Mouse (Mus musculus) CH12.LX (cell line): Measurements from ENCODE around the gene Dnm1. TPM values are rescaled to one million over a fixed set of nuclear protein-coding genes. Genes with fewer than 3 reads are reported as not detected.

Experiments used
- DNase-seq: peaks from one replicate; pipeline ENCODE4 v3.0.0-alpha.2; 2013; ENCODE audit errors: extremely low read depth
- H3K27ac ChIP-seq: 2 replicates; pipeline ENCODE4 v1.5.1; 2012; ENCODE audit warnings: low read depth, mild to moderate bottlenecking, control low read depth, moderate library complexity; ENCODE audit not compliant: insufficient read depth
- H3K27me3 ChIP-seq: replicated peaks from 2 replicates; pipeline ENCODE3; 2012; ENCODE audit warnings: inconsistent platforms
- H3K36me3 ChIP-seq, 2 experiments: replicated peaks in 1 of 2; 2 replicates each; pipeline versions ENCODE3 to v1.6.1; 2012; ENCODE audit warnings: inconsistent platforms in 1 of 2, low read length in 1 of 2, mild to moderate bottlenecking in 1 of 2, mixed read lengths in 1 of 2, moderate library complexity in 1 of 2; ENCODE audit not compliant: control insufficient read depth in 1 of 2, insufficient read depth in 1 of 2
- H3K4me1 ChIP-seq, 2 experiments: 2 replicates each; pipeline ENCODE4 v1.6.1; 2012; ENCODE audit warnings: inconsistent platforms in 1 of 2, moderate library complexity in 1 of 2; ENCODE audit not compliant: insufficient read depth in 2 of 2, control insufficient read depth in 1 of 2
- H3K4me2 ChIP-seq: 2 replicates; pipeline ENCODE4 v1.6.1; 2012; ENCODE audit warnings: low read depth, mild to moderate bottlenecking, control low read depth; ENCODE audit not compliant: poor library complexity, insufficient read depth, severe bottlenecking
- H3K4me3 ChIP-seq, 3 experiments: fragments of 150-350 bp in 1 of 3; sonication (generic) in 1 of 3; replicated peaks in 1 of 3; 2 replicates each; pipeline versions ENCODE3 to v1.5.1; 2011 to 2012; ENCODE audit warnings: low read depth in 2 of 3, low read length in 2 of 3, mild to moderate bottlenecking in 2 of 3, moderate library complexity in 2 of 3, control low read depth in 1 of 3, improper control_type of control experiment in 1 of 3, inconsistent platforms in 1 of 3, mixed read lengths in 1 of 3; ENCODE audit not compliant: poor library complexity in 1 of 3
- H3K79me2 ChIP-seq: replicated peaks from 2 replicates; pipeline ENCODE4 v1.6.1; 2012; ENCODE audit warnings: mild to moderate bottlenecking, moderate library complexity; ENCODE audit not compliant: control insufficient read depth, poor library complexity, insufficient read depth, severe bottlenecking; ENCODE audit errors: extremely low read depth
- H3K9ac ChIP-seq: 2 replicates; pipeline ENCODE4 v1.6.1; 2012; ENCODE audit warnings: low read depth, mild to moderate bottlenecking, control low read depth, moderate library complexity; ENCODE audit not compliant: insufficient read depth
- H3K9me3 ChIP-seq: replicated peaks from 2 replicates; pipeline ENCODE3; 2012; ENCODE audit warnings: low read length, inconsistent platforms, mixed read lengths
- BHLHE40 ChIP-seq: IDR thresholded peaks from 2 replicates; pipeline ENCODE4 v1.6.1; 2011; ENCODE audit warnings: mild to moderate bottlenecking, low read depth, low read length, improper control_type of control experiment
- CHD1 ChIP-seq: IDR thresholded peaks from 2 replicates; pipeline ENCODE4 v1.6.1; 2012; ENCODE audit warnings: low read depth, low read length, improper control_type of control experiment, inconsistent platforms
- ELF1 ChIP-seq: IDR thresholded peaks from 2 replicates; pipeline ENCODE4 v1.6.1; 2014; ENCODE audit warnings: low read depth, mild to moderate bottlenecking, inconsistent platforms, low read length, improper control_type of control experiment
- GABPA ChIP-seq: IDR thresholded peaks from 2 replicates; pipeline ENCODE4 v1.6.1; 2012; ENCODE audit warnings: low read depth, low read length, improper control_type of control experiment, inconsistent platforms; ENCODE audit not compliant: insufficient replicate concordance
- HCFC1 ChIP-seq: IDR thresholded peaks from 2 replicates; pipeline ENCODE4 v1.6.1; 2012; ENCODE audit warnings: low read depth, mild to moderate bottlenecking, inconsistent platforms, low read length, improper control_type of control experiment
- IRF4 ChIP-seq: IDR thresholded peaks from 2 replicates; pipeline ENCODE4 v1.6.1; 2014; ENCODE audit warnings: low read depth, mild to moderate bottlenecking, inconsistent platforms, low read length, improper control_type of control experiment
- JUN ChIP-seq: IDR thresholded peaks from 2 replicates; pipeline ENCODE4 v1.6.1; 2011; ENCODE audit warnings: low read depth, mild to moderate bottlenecking, low read length, improper control_type of control experiment, moderate library complexity; ENCODE audit not compliant: insufficient read depth
- JUND ChIP-seq: conservative IDR thresholded peaks from 2 replicates; pipeline ENCODE4 v1.6.1; 2011; ENCODE audit warnings: low read depth, low read length, improper control_type of control experiment
- KAT2A ChIP-seq: IDR thresholded peaks from 2 replicates; pipeline ENCODE4 v1.6.1; 2012; ENCODE audit warnings: low read length, improper control_type of control experiment, inconsistent platforms; ENCODE audit not compliant: insufficient replicate concordance
- MAX ChIP-seq: IDR thresholded peaks from 2 replicates; pipeline ENCODE4 v1.6.1; 2011; ENCODE audit warnings: low read length, improper control_type of control experiment
- MAZ ChIP-seq: IDR thresholded peaks from 2 replicates; pipeline ENCODE4 v1.6.1; 2012; ENCODE audit warnings: low read depth, mild to moderate bottlenecking, inconsistent platforms, low read length, improper control_type of control experiment, moderate library complexity
- MEF2A ChIP-seq: IDR thresholded peaks from 2 replicates; pipeline ENCODE4 v1.6.1; 2014; ENCODE audit warnings: low read depth, mild to moderate bottlenecking, inconsistent platforms, low read length, improper control_type of control experiment, borderline replicate concordance
- MXI1 ChIP-seq: IDR thresholded peaks from 2 replicates; pipeline ENCODE4 v1.6.1; 2011; ENCODE audit warnings: mild to moderate bottlenecking, low read depth, low read length, improper control_type of control experiment
- NRF1 ChIP-seq: IDR thresholded peaks from 2 replicates; pipeline ENCODE4 v1.6.1; 2014; ENCODE audit warnings: low read depth, mild to moderate bottlenecking, inconsistent platforms, low read length, improper control_type of control experiment, moderate library complexity
- PAX5 ChIP-seq: IDR thresholded peaks from 2 replicates; pipeline ENCODE4 v1.6.1; 2012; ENCODE audit warnings: low read length, inconsistent platforms, mixed read lengths
- POLR2A ChIP-seq: IDR thresholded peaks from 2 replicates; pipeline ENCODE4 v1.6.1; 2011; ENCODE audit warnings: low read depth, mild to moderate bottlenecking, improper control_type of control experiment, low read length
- POLR2AphosphoS2 ChIP-seq: IDR thresholded peaks from 2 replicates; pipeline ENCODE4 v1.6.1; 2011; ENCODE audit warnings: low read depth, low read length, improper control_type of control experiment
- RAD21 ChIP-seq: IDR thresholded peaks from 2 replicates; pipeline ENCODE4 v1.6.1; 2011; ENCODE audit warnings: low read depth, mild to moderate bottlenecking, low read length, improper control_type of control experiment, moderate library complexity
- SMC3 ChIP-seq: IDR thresholded peaks from 2 replicates; pipeline ENCODE4 v1.6.1; 2011; ENCODE audit warnings: low read depth, low read length, improper control_type of control experiment
- UBTF ChIP-seq: IDR thresholded peaks from 2 replicates; pipeline ENCODE4 v1.6.1; 2012; ENCODE audit warnings: low read depth, mild to moderate bottlenecking, inconsistent platforms, low read length, improper control_type of control experiment, moderate library complexity
- USF1 ChIP-seq: IDR thresholded peaks from 2 replicates; pipeline ENCODE4 v1.6.1; 2014; ENCODE audit warnings: low read depth, mild to moderate bottlenecking, inconsistent platforms, low read length, improper control_type of control experiment
- USF2 ChIP-seq: conservative IDR thresholded peaks from 2 replicates; pipeline ENCODE4 v1.6.1; 2011; ENCODE audit warnings: low read depth, low read length, improper control_type of control experiment
- ZC3H11A ChIP-seq: IDR thresholded peaks from 2 replicates; pipeline ENCODE4 v1.6.1; 2012; ENCODE audit warnings: low read depth, mild to moderate bottlenecking, inconsistent platforms, low read length, improper control_type of control experiment
- ZKSCAN1 ChIP-seq: IDR thresholded peaks from 2 replicates; pipeline ENCODE4 v1.6.1; 2012; ENCODE audit warnings: low read depth, inconsistent platforms, low read length, improper control_type of control experiment, borderline replicate concordance
- ZNF384 ChIP-seq: IDR thresholded peaks from 2 replicates; pipeline ENCODE4 v1.6.1; 2012; ENCODE audit warnings: low read depth, low read length, improper control_type of control experiment, inconsistent platforms
- dilution Hi-C: fragments of 300-500 bp; cut with MboI; formaldehyde crosslinking; loops from 2 replicates; pipeline ENCODE4 v1.14.3; 2020; ENCODE audit warnings: low sequenced_read_pairs; ENCODE audit not compliant: extremely low pct_unique_long_range_greater_than_20kb, extremely low pct_ligation_motif_present
- in situ Hi-C: fragments of 300-500 bp; cut with MboI; formaldehyde crosslinking; loops from 3 replicates; pipeline ENCODE4 v1.14.3; 2019; ENCODE audit warnings: low sequenced_read_pairs, low pct_ligation_motif_present, low pct_unique_long_range_greater_than_20kb, mixed read lengths
- polyA plus RNA-seq: library from polyadenylated mRNA; unstranded; fragments of >175 nt; gene quantifications from 2 replicates; pipeline ENCODE4 v1.2.1, GENCODE M21; 2012; ENCODE audit warnings: low read depth; ENCODE audit not compliant: insufficient read length
- total RNA-seq, 2 experiments: library from RNA; depleted of rRNA; stranded (reverse); fragments of 300-350 nt in 1 of 2; fragments of >200 nt in 1 of 2; gene quantifications; 2 replicates each; pipeline ENCODE4 v1.2.3; 2012 to 2014

The Dnm1 gene
- total and polyA plus RNA-seq, 3 experiments: 0.25 TPM; not detected in 2

- no peak for DNase-seq
- TF ChIP-seq CHD1 (no peak), NRF1 (no peak), HCFC1 (no peak), POLR2AphosphoS2 (no peak), RAD21 (no peak), MAX (no peak), UBTF (no peak), ZNF384 (no peak), MXI1 (no peak), MEF2A (no peak), ZKSCAN1 (no peak), POLR2A (no peak), USF1 (no peak), GABPA (no peak), MAZ (no peak), JUN (no peak), ZC3H11A (no peak), BHLHE40 (no peak)
- H3K4me1 ChIP-seq: no peaks in the 10 kb centered on the region
- H3K4me3 ChIP-seq: no peak overlapping the region
- H3K9ac ChIP-seq: no peak overlapping the region
- dilution Hi-C loops: no loop called here
- H3K27me3 ChIP-seq: peaks cover 88% of the 10 kb centered on the region
- H3K9me3 ChIP-seq: peaks cover 3% of the 10 kb centered on the region
- no peaks in the 10 kb centered on the region for H3K79me2 ChIP-seq
- no peak overlapping the region for H3K27ac ChIP-seq
- H3K4me2 ChIP-seq: no peak overlapping the region
- no peaks in the 10 kb centered on the region for H3K36me3 ChIP-seq
- in situ Hi-C loops: no loop called here
Observed at GRCm38 (mm10) chr2:32327200-32327599, 25.9 kb downstream of the Dnm1 start.

GRCm38 (mm10) chr2:32325342-32325741 is 27.8 kb downstream of the Dnm1 start:
- no peaks in the 10 kb centered on the region for H3K36me3 ChIP-seq

More at GRCm38 (mm10) chr2:32325342-32325741, 27.8 kb downstream of the Dnm1 start:
- in situ Hi-C loops: no loop called here
- peaks cover 3% of the 10 kb centered on the region for H3K9me3 ChIP-seq
- peaks cover 87% of the 10 kb centered on the region for H3K27me3 ChIP-seq
- DNase-seq: no peak
- no peaks in the 10 kb centered on the region for H3K4me1 ChIP-seq
- no peak overlapping the region for H3K27ac ChIP-seq
- H3K79me2 ChIP-seq: no peaks in the 10 kb centered on the region
- H3K9ac ChIP-seq: no peak overlapping the region
- dilution Hi-C loops: no loop called here
- TF ChIP-seq RAD21: no peak
- TF ChIP-seq ELF1: no peak
- TF ChIP-seq PAX5: no peak
- no peak for TF ChIP-seq MXI1
- no peak for TF ChIP-seq SMC3
- TF ChIP-seq UBTF: no peak
- no peak for TF ChIP-seq ZKSCAN1
- TF ChIP-seq USF2: no peak
- no peak for TF ChIP-seq KAT2A
- no peak for TF ChIP-seq MAX
- TF ChIP-seq ZC3H11A: no peak
- TF ChIP-seq IRF4: no peak
- no peak for TF ChIP-seq MEF2A
- no peak for TF ChIP-seq JUND
- no peak overlapping the region for H3K4me3 ChIP-seq
- no peak overlapping the region for H3K4me2 ChIP-seq
